Mouse (Mus musculus) hematopoietic stem cell, adult 5-6 weeks (primary cell): ENCODE measurements around the gene Fhad1. TPM values are rescaled to one million over a fixed set of nuclear protein-coding genes. Genes with fewer than 3 reads are reported as not detected.
A peak's percentile ranks its signal among the peaks of the same experiment; 100 is the strongest.

ENCODE experiments used
- ATAC-seq, 2 experiments: fragments of 125-278 bp in 1 of 2; replicated peaks in 1 of 2; 2 replicates each; pipeline ENCODE4 v1.8.0; 2016 to 2017; ENCODE audit warnings: inconsistent platforms in 2 of 2, mild to moderate bottlenecking in 2 of 2, moderate number of reproducible peaks in 2 of 2, low read depth in 1 of 2, moderate TSS enrichment in 1 of 2; ENCODE audit not compliant: low FRiP score in 2 of 2, poor library complexity in 2 of 2, severe bottlenecking in 2 of 2, insufficient read depth in 1 of 2, low TSS enrichment in 1 of 2
- total RNA-seq: library from RNA; stranded (forward); fragments of 172-1452, 232-1000 nt; gene quantifications from 2 replicates; pipeline ENCODE4 v1.2.3, GENCODE M21; 2017

The Fhad1 gene
- total RNA-seq, 1 experiment from 2014 or later, result not detected

- ATAC-seq, result no peak
These were observed 94.5 kb downstream of the Fhad1 start for GRCm38 (mm10) chr4:141920391-141920790.

- peak; percentile 54 to 60 for ATAC-seq
These were observed 97.0 kb downstream of the Fhad1 start for GRCm38 (mm10) chr4:141917735-141918419.

GRCm38 (mm10) chr4:141914040-141914439 lies 100.8 kb downstream of the Fhad1 start:
- no peak for ATAC-seq

GRCm38 (mm10) chr4:141913201-141913993 lies 101.5 kb downstream of the Fhad1 start:
- no peak for ATAC-seq

DNA sequence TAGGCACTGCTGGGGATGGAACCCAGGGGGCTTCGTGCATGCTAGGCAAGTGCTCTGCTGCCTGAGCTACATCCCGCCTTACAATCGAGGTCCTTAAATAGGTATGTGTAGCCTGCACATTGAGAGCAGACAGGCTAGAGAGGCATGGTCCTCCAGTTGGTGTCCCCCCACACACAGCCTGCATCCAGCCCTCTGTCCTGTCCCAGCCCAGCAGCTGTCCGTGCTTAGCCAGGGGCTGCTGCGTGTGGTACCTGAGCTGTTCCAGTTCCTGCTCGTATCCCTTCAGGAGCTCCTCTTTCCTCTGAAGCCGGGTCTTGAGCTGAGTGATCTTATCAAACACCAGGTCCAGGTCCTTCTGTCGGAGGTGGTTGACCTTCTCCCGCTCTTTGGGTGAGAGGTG lies 110.2 kb downstream of the Fhad1 start:
- ATAC-seq, result no peak

DNA sequence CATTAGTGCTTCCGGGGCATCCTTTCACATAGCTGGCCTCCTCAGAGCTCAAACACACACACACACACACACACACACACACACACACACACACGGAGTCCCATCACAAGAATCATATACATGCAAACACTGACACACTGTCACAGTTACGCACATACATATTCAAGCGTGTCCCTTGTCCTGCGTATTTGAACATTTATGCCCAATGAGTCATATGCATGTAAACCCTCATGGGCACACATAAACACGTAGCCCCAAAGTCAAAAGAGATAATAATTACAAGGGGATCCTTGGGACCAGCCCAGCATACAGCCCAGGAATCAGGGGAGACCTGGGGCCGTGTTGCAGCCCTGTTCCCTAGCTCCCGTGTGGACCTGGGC lies 112.4 kb downstream of the Fhad1 start:
- ATAC-seq, result no peak

DNA sequence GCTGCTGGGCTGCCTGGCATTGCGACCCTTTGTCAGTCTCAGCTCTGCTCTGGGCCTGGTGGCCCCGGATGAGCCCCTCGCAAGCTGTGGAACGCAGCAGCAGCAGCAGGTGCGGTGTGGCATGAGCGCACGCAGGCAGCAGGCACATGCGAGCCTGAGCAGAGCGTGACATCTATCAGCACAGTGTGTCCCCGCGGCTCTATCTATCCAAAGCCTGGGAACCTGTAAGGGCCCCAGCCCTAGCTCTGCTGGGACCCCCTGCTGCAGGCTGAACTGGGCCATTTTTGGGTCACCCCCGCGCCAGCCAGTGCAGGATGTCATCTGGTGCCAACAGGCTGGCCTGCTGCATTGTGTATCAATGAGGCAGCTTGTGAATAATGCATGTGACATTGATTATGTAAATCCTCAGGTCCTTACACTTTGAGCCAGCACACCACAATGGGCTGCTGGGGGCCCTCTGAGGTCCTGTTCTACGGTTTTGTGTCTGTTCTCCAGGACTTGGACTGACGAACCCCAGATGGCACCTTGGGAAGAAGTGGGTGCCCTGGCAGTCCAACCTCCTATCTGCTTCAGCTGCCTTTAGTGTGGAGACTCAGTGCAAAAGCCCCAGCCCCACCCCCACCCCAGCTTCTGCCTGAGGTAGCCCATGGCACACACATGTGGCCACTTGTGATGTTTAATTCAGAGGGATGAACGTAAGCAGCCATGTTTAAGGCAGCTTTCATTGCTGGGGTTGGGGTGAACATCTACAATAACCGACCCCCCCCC lies 113.0 kb downstream of the Fhad1 start:
- no peak for ATAC-seq

GRCm38 (mm10) chr4:141900421-141900820 lies 114.5 kb downstream of the Fhad1 start:
- no peak for ATAC-seq

DNA sequence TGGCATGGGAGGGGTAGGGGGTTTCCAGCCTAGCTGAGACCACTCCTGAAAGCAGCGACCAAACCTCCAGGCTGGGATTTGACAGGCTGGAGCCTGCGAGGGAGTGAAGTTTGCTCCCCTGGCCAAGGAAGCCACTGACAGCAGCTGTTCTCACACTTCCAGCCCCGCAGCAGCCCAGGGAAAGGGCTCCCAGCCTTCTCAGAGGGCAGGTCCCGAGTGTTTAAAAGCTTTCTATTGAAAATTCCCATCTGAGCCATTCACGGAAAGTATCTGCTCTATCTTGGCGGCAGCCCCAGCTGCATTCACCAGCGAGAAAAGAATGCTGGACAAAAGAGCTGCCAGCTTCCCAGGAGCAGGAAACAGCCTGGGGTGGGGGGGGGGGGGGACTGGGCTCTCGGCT lies 114.9 kb downstream of the Fhad1 start:
- ATAC-seq, result no peak

DNA sequence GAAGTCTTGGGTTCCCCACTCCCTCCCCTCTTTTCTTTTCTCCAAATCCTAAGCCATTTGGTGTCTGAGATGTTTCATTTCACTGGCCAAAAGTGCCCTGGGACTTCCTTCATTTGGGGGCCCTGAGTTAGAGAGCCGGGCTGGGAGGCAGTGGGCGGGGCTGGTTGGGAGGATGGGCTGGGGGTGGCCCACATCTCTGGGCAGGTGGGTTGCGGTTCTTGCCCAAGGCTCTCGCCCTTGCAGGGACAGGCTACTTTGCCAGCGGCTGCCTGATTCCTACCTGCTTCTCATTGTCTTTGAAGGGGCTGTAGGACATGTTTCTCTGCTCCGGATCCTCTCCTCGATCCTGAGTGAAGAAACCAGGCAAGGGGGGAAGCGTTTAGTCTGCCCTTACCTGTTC lies 116.0 kb downstream of the Fhad1 start:
- ATAC-seq, result no peak

GRCm38 (mm10) chr4:141897838-141898237 lies 117.0 kb downstream of the Fhad1 start:
- ATAC-seq, result no peak

GRCm38 (mm10) chr4:141897225-141897624 lies 117.7 kb downstream of the Fhad1 start:
- ATAC-seq, result no peak

- peak; percentile 84 to 88 for ATAC-seq
These were observed 119.1 kb downstream of the Fhad1 start for GRCm38 (mm10) chr4:141895772-141896171.

DNA sequence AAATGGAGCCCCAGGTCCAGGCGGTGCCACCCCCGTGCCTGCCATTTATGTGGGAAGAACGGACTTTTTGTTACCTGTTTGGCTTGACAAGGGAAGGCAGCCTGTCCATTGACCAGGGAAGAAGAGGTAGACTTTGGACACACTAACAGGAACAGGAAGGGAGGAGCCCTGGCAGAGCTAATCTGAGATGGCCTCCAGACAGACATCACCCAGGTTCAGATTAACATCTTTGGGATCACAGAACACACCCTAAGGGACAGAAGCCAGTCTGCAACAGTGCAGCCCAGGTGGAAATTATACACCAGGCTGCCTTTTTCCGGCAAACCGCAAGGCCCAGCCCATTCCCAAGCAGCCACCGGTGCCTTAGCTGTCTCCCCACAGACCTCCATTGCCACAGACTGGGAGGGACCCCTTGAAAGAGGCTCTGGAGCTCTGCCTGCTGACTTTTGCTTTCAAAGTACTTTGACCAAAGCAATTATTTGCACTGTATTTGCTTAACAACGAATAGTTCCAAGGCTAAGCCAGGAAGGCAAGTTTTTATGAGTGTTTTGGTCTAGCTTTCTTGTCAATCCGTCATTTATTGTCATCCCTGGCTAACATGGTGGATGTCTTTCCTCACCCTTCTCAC lies 121.6 kb downstream of the Fhad1 start:
- ATAC-seq, result no peak

DNA sequence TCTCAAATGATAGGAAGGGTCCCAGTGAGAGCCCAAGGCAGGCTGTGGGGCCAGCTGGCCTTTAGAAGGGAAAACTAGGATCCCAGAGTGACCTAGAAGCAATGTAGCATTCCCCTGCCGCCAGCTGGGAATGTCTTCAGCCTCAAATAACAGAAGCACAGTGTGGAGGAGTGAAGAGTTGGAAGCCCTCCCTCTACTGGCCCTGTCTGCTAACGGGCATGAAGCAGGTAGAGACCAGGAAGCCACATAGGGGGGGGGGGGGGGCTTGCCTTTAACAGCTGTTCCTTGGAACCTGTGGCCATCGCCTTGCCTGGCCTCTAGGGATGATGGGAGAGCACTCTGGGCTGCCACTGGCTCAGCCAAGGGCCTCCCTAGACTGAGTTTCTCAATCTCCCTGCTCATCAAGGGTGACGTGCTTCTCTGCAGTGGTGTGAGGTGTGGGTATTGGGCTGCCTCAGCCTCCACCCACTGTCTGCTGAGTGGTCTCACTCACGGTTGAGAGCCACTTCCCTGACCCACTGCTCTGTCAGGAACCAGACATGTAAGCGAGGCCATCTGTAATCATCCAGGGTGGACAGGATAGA lies 128.4 kb downstream of the Fhad1 start:
- ATAC-seq, result no peak

- no peak for ATAC-seq
These were observed 129.4 kb downstream of the Fhad1 start for GRCm38 (mm10) chr4:141885451-141885850.

- ATAC-seq, result no peak
These were observed 132.0 kb downstream of the Fhad1 start for GRCm38 (mm10) chr4:141882858-141883257.
